Mouse (Mus musculus): ENCODE results near the gene Zfp987. TPM values are rescaled to one million over a fixed set of nuclear protein-coding genes. Genes with fewer than 3 reads are reported as not detected.
"Not testable (repeated sequence)": the region's sequence is repeated elsewhere in the genome, so short reads cannot be mapped to it uniquely, and the experiment has no call there.

Zfp987 gene
- polyA plus RNA-seq, 1 experiment from 2014 or later, result not detected

GRCm38 (mm10) chr4:146063001-146063400 lies 34.1 kb upstream of the Zfp987 start:
- whole genome bisulfite sequencing, result 75% methylated on average over 6 of the region's 6 CpGs
- DNase-seq (ENCODE audit: low spot score); H3K27me3 ChIP-seq (replicated peaks; ENCODE audit: insufficient read depth, low read length); H3K9ac ChIP-seq (replicated peaks; ENCODE audit: low read depth); ATAC-seq; H3K9me3 ChIP-seq (ENCODE audit: low read length); H3K4me1 ChIP-seq (ENCODE audit: insufficient read depth, low read depth, low read length); H3K4me3 ChIP-seq (ENCODE audit: low read depth, low read length); H3K36me3 ChIP-seq (ENCODE audit: insufficient read depth, low read length); H3K27ac ChIP-seq (ENCODE audit: low read length); H3K4me2 ChIP-seq (replicated peaks; ENCODE audit: low read depth, low read length): not testable (repeated sequence)

- H3K36me3 ChIP-seq (ENCODE audit: insufficient read depth, low read length); H3K4me3 ChIP-seq (ENCODE audit: low read depth, low read length); ATAC-seq; H3K4me1 ChIP-seq (ENCODE audit: insufficient read depth, low read depth, low read length); H3K9me3 ChIP-seq (ENCODE audit: low read length); DNase-seq (ENCODE audit: low spot score); H3K27me3 ChIP-seq (replicated peaks; ENCODE audit: insufficient read depth, low read length); H3K4me2 ChIP-seq (replicated peaks; ENCODE audit: low read depth, low read length); H3K9ac ChIP-seq (replicated peaks; ENCODE audit: low read depth); H3K27ac ChIP-seq (ENCODE audit: low read length): not testable (repeated sequence)
- 85% methylated on average over 15 of the region's 15 CpGs for WGBS
These were observed 33.5 kb upstream of the Zfp987 start for GRCm38 (mm10) chr4:146063621-146064020.

- H3K4me1 ChIP-seq (ENCODE audit: insufficient read depth, low read depth, low read length); H3K4me2 ChIP-seq (replicated peaks; ENCODE audit: low read depth, low read length); H3K27me3 ChIP-seq (replicated peaks; ENCODE audit: insufficient read depth, low read length); H3K9me3 ChIP-seq (ENCODE audit: low read length); DNase-seq (ENCODE audit: low spot score); H3K9ac ChIP-seq (replicated peaks; ENCODE audit: low read depth); H3K27ac ChIP-seq (ENCODE audit: low read length); H3K36me3 ChIP-seq (ENCODE audit: insufficient read depth, low read length); ATAC-seq; H3K4me3 ChIP-seq (ENCODE audit: low read depth, low read length): not testable (repeated sequence)
- WGBS, result 62% methylated on average over 4 of the region's 5 CpGs
These were observed 32.3 kb upstream of the Zfp987 start for GRCm38 (mm10) chr4:146064807-146065206.

- H3K4me3 ChIP-seq (ENCODE audit: low read depth, low read length), result not testable (repeated sequence)
These were observed 30.0 kb upstream of the Zfp987 start for GRCm38 (mm10) chr4:146066932-146067580.

GRCm38 (mm10) chr4:146067594-146067993 lies 29.5 kb upstream of the Zfp987 start:
- not testable (repeated sequence) for ATAC-seq; DNase-seq (ENCODE audit: low spot score); H3K9me3 ChIP-seq (ENCODE audit: low read length); H3K27me3 ChIP-seq (replicated peaks; ENCODE audit: insufficient read depth, low read length); H3K4me1 ChIP-seq (ENCODE audit: insufficient read depth, low read depth, low read length); H3K4me2 ChIP-seq (replicated peaks; ENCODE audit: low read depth, low read length); H3K9ac ChIP-seq (replicated peaks; ENCODE audit: low read depth); H3K36me3 ChIP-seq (ENCODE audit: insufficient read depth, low read length); H3K27ac ChIP-seq (ENCODE audit: low read length); H3K4me3 ChIP-seq (ENCODE audit: low read depth, low read length)
- 25% methylated on average over 55 of the region's 55 CpGs for WGBS

More at GRCm38 (mm10) chr4:146066932-146067580, 30.0 kb upstream of the Zfp987 start:
- H3K27me3 ChIP-seq (replicated peaks; ENCODE audit: insufficient read depth, low read length); H3K4me1 ChIP-seq (ENCODE audit: insufficient read depth, low read depth, low read length); H3K27ac ChIP-seq (ENCODE audit: low read length); H3K9me3 ChIP-seq (ENCODE audit: low read length); H3K4me2 ChIP-seq (replicated peaks; ENCODE audit: low read depth, low read length); ATAC-seq; H3K36me3 ChIP-seq (ENCODE audit: insufficient read depth, low read length); H3K9ac ChIP-seq (replicated peaks; ENCODE audit: low read depth); DNase-seq (ENCODE audit: low spot score): not testable (repeated sequence)
- WGBS, result 34% methylated on average over 39 of the region's 45 CpGs

- not testable (repeated sequence) for H3K9ac ChIP-seq (replicated peaks; ENCODE audit: low read depth); H3K27ac ChIP-seq (ENCODE audit: low read length); H3K9me3 ChIP-seq (ENCODE audit: low read length); ATAC-seq; H3K4me2 ChIP-seq (replicated peaks; ENCODE audit: low read depth, low read length); H3K4me1 ChIP-seq (ENCODE audit: insufficient read depth, low read depth, low read length); H3K36me3 ChIP-seq (ENCODE audit: insufficient read depth, low read length); H3K4me3 ChIP-seq (ENCODE audit: low read depth, low read length); DNase-seq (ENCODE audit: low spot score); H3K27me3 ChIP-seq (replicated peaks; ENCODE audit: insufficient read depth, low read length)
- 81% methylated on average over 5 of the region's 7 CpGs for WGBS
These were observed 23.8 kb upstream of the Zfp987 start for GRCm38 (mm10) chr4:146073264-146073663.

GRCm38 (mm10) chr4:146101448-146101847 lies 4.3 kb downstream of the Zfp987 start:
- not testable (repeated sequence) for H3K4me1 ChIP-seq (ENCODE audit: insufficient read depth, low read depth, low read length); ATAC-seq; H3K9ac ChIP-seq (replicated peaks; ENCODE audit: low read depth); H3K27ac ChIP-seq (ENCODE audit: low read length); H3K4me2 ChIP-seq (replicated peaks; ENCODE audit: low read depth, low read length); DNase-seq (ENCODE audit: low spot score); H3K9me3 ChIP-seq (ENCODE audit: low read length); H3K27me3 ChIP-seq (replicated peaks; ENCODE audit: insufficient read depth, low read length); H3K4me3 ChIP-seq (ENCODE audit: low read depth, low read length); H3K36me3 ChIP-seq (ENCODE audit: insufficient read depth, low read length)
- WGBS, result 27% methylated on average over 3 of the region's 3 CpGs

- H3K27me3 ChIP-seq (replicated peaks; ENCODE audit: insufficient read depth, low read length); H3K4me3 ChIP-seq (ENCODE audit: low read depth, low read length); H3K4me2 ChIP-seq (replicated peaks; ENCODE audit: low read depth, low read length); H3K4me1 ChIP-seq (ENCODE audit: insufficient read depth, low read depth, low read length); H3K9ac ChIP-seq (replicated peaks; ENCODE audit: low read depth); H3K36me3 ChIP-seq (ENCODE audit: insufficient read depth, low read length); DNase-seq (ENCODE audit: low spot score); H3K9me3 ChIP-seq (ENCODE audit: low read length); H3K27ac ChIP-seq (ENCODE audit: low read length); ATAC-seq: not testable (repeated sequence)
- whole genome bisulfite sequencing, result no CpG with 5 or more reads among the region's 6 CpGs
These were observed 59.4 kb downstream of the Zfp987 start, which contains the start of gene Zfp600 for GRCm38 (mm10) chr4:146156524-146156923. TSS of gene Zfp600 (plus strand) at chr4:146156824.

GRCm38 (mm10) chr4:146162893-146163292 lies 65.8 kb downstream of the Zfp987 start:
- not testable (repeated sequence) for ATAC-seq

More at GRCm38 (mm10) chr4:146162893-146163292, 65.8 kb downstream of the Zfp987 start:
- WGBS, result 84% methylated on average over 2 of the region's 4 CpGs
- DNase-seq (ENCODE audit: low spot score); H3K9me3 ChIP-seq (ENCODE audit: low read length); H3K4me2 ChIP-seq (replicated peaks; ENCODE audit: low read depth, low read length); H3K36me3 ChIP-seq (ENCODE audit: insufficient read depth, low read length); H3K4me3 ChIP-seq (ENCODE audit: low read depth, low read length); H3K27ac ChIP-seq (ENCODE audit: low read length); H3K4me1 ChIP-seq (ENCODE audit: insufficient read depth, low read depth, low read length); H3K27me3 ChIP-seq (replicated peaks; ENCODE audit: insufficient read depth, low read length); H3K9ac ChIP-seq (replicated peaks; ENCODE audit: low read depth): not testable (repeated sequence)

All from lung, postnatal 0 days (tissue).